In genomic region chr8:90244458-90245145, GRCm38 (mm10) we compare ENCODE assay signal across 8 mouse cellular contexts.
DNase-seq lines count a peak whose midpoint lies in the region; ATAC-seq and TF ChIP-seq lines count a peak whose summit lies in the region.

No protein-coding gene starts in this region.

- 81% methylated on average over 10 of the region's 10 CpGs for WGBS in heart, embryonic 11.5 days (ENCODE audit: insufficient replicate concordance)
- WGBS in midbrain, embryonic 15.5 days = 11% methylated on average over 10 of the region's 10 CpGs

- H3K27me3 ChIP-seq in heart, embryonic 11.5 days (ENCODE audit: control insufficient read depth, insufficient read depth, low read length) = no peaks in the 10 kb centered on the region
- H3K27me3 ChIP-seq in midbrain, embryonic 15.5 days (replicated peaks) = no peaks in the 10 kb centered on the region

- H3K4me3 ChIP-seq in heart, embryonic 11.5 days (ENCODE audit: low read depth, low read length) = no peak overlapping the region
- no peak overlapping the region for H3K4me3 ChIP-seq in midbrain, embryonic 15.5 days
- no peak overlapping the region for H3K4me3 ChIP-seq in left cerebral cortex, adult 2 months

- H3K9ac ChIP-seq in heart, embryonic 11.5 days (ENCODE audit: low read depth, low read length) = no peak overlapping the region
- H3K9ac ChIP-seq in midbrain, embryonic 15.5 days = no peak overlapping the region

- ATAC-seq in heart, embryonic 11.5 days (replicated peaks; ENCODE audit: insufficient number of reproducible peaks, low FRiP score, low TSS enrichment) = no peak
- peak; percentile 89 for ATAC-seq in midbrain, embryonic 15.5 days (replicated peaks)

- DNase-seq in heart, adult 8-10 months (ENCODE audit: low spot score) = peak; percentile 32
- peak; percentile 66 for DNase-seq in embryo, embryonic 9.5 days (ENCODE audit: extremely low spot score)
- DNase-seq in kidney, adult 18-20 months = peak; percentile 21
- no peak for DNase-seq in right cerebral cortex, adult 2 months (ENCODE audit: low spot score in 2 of 2)
- DNase-seq in left cerebral cortex, adult 2 months (ENCODE audit: extremely low spot score in 1 of 2, low spot score in 2 of 2) = no peak
- DNase-seq in left cerebral cortex, postnatal 25 days (ENCODE audit: low spot score in 2 of 2) = no peak

- intact Hi-C loops in left cerebral cortex, adult 2 months (cut with DNase I) = no loop called here
- intact Hi-C loops in left cerebral cortex, postnatal 25 days (cut with DNase I) = no loop called here

- no peaks in the 10 kb centered on the region for H3K4me1 ChIP-seq in heart, embryonic 11.5 days (ENCODE audit: control insufficient read depth, insufficient read depth, low read length)
- peaks cover 18% of the 10 kb centered on the region for H3K4me1 ChIP-seq in midbrain, embryonic 15.5 days

- H3K9me3 ChIP-seq in heart, embryonic 11.5 days (replicated peaks; ENCODE audit: control insufficient read depth, low read length) = no peaks in the 10 kb centered on the region
- no peaks in the 10 kb centered on the region for H3K9me3 ChIP-seq in midbrain, embryonic 15.5 days

- TF ChIP-seq CTCF in left cerebral cortex, adult 2 months (IDR thresholded peaks at IDR 0.05) = no peak

- no peaks in the 10 kb centered on the region for H3K36me3 ChIP-seq in heart, embryonic 11.5 days (ENCODE audit: control insufficient read depth, insufficient read depth, low read length)
- H3K36me3 ChIP-seq in midbrain, embryonic 15.5 days (replicated peaks) = no peaks in the 10 kb centered on the region

- no peak overlapping the region for H3K4me2 ChIP-seq in heart, embryonic 11.5 days
- no peak overlapping the region for H3K4me2 ChIP-seq in midbrain, embryonic 15.5 days

- no peak overlapping the region for H3K27ac ChIP-seq in heart, embryonic 11.5 days (ENCODE audit: low read depth, low read length)
- peak overlapping the region; percentile 58 for H3K27ac ChIP-seq in midbrain, embryonic 15.5 days
- no peak overlapping the region for H3K27ac ChIP-seq in left cerebral cortex, adult 2 months

Comparison
In these comparisons a context has a peak if more than half of its experiments do, and no peak if none do; other contexts are left out.
1. DNase-seq: peak in heart, adult 8-10 months (single experiment), embryo, embryonic 9.5 days (single experiment) and kidney, adult 18-20 months (single experiment); none in right cerebral cortex, adult 2 months (0 of 2), left cerebral cortex, adult 2 months (0 of 2) and left cerebral cortex, postnatal 25 days (0 of 2).